Mouse (Mus musculus) adrenal gland, adult (tissue): ENCODE results near the gene Ucp3.

ENCODE experiments used
- DNase-seq, 2 experiments: peaks; one replicate each; pipeline ENCODE4 v3.0.0; 2022 to 2023; ENCODE audit warnings: low spot score in 1 of 2; ENCODE audit not compliant: inconsistent age in 2 of 2

The Ucp3 gene

GRCm38 (mm10) chr7:100499465-100499864 is 26.7 kb downstream of the Ucp3 start:
- peak in 1 of 2 experiments; percentile 24 for DNase-seq

- peak in 1 of 2 experiments; percentile 64 for DNase-seq
These were observed 27.6 kb downstream of the Ucp3 start for GRCm38 (mm10) chr7:100500276-100500977.

DNA sequence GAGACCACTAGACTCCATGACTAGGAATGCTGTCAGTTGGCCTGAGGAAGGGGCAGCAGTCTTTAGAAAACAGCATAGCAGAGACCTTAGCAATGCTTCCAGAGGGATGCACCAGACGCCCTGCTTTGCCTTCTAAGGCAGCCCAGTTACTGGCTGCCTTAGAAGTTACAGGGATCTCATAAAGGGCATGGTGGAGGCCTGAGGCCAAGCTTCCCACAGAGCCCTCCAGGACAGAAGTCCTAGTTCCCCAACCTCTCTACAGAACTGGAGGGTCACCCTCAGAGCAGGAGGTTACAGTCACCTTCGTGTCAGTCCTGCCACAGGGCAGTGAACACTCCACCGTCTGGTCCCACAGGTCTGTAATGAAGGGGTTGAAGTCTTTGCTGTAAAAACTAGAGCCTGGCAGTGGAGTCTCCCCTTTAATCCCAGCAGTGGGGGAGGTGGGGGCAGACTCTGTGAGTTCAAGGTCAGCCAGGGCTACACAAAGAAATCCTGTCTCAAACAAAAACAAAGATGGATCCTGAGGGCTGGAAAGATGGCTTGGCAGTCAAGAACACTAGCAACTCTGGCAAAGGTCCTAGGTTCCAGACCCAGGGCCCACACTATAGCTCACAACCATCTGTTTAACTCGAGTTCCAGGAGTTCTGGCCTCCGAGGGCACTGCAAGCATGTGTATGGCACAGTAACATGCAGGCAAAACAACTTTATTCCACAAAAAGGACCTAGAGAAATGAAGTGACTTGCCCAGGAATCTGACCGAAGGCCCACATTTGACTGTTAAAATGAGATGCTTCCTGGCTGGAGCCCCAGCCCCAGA is 28.4 kb downstream of the Ucp3 start:
- DNase-seq, result peak in 1 of 2 experiments; percentile 60

GRCm38 (mm10) chr7:100501844-100502373 is 29.1 kb downstream of the Ucp3 start:
- no peak for DNase-seq

DNA sequence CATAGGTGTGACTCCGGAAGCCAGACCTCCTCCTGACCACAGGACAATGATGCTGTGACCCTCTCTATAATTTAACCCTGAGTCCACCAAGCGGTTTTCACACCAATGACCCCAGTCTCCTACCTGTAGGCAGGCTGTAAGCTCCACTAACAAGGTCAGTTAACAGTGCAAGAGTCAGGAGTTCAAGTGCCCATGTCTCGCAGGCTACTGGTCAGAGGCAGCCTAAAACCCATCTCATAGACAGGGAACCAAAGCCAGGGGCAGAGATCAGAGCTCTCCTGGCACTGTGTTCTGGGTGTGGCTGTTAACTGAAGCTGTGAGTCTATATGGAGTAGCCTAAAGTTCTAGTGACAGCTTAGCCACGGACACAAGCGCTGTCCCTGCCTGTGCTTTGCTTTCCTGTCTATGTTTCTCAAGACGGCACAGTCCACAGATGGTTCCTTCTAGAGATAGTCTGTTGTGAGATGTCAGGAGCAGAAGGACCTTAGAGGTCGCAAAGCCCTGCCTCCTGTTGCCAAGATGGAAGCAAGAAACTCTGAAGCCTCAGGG is 29.7 kb downstream of the Ucp3 start:
- peak in 1 of 2 experiments; percentile 45 for DNase-seq

DNA sequence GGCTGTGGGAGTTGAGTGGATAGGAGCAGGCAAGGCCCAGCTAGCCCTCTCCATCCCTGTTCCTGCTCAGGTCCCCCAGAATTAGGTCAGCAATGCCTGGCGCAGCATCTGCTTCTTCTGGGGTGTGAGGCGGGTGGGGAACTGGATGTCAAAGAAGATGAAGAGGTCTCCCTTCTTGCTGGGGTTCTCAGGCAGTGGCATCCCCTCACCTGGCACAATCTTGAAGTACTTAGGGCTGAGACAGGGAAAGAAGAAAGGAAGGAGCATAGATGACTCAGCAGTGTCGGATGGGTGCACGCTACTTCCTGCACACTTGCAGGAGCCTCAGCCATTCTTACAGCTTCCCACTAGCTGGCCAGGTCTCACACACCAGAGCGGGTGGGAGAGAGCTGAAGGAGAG is 30.3 kb downstream of the Ucp3 start:
- no peak for DNase-seq

- no peak for DNase-seq
These were observed 32.1 kb downstream of the Ucp3 start for GRCm38 (mm10) chr7:100504740-100505487.

- DNase-seq, result no peak
These were observed 33.7 kb downstream of the Ucp3 start for GRCm38 (mm10) chr7:100506494-100506893.

GRCm38 (mm10) chr7:100508670-100509069 is 35.9 kb downstream of the Ucp3 start:
- DNase-seq, result no peak

DNA sequence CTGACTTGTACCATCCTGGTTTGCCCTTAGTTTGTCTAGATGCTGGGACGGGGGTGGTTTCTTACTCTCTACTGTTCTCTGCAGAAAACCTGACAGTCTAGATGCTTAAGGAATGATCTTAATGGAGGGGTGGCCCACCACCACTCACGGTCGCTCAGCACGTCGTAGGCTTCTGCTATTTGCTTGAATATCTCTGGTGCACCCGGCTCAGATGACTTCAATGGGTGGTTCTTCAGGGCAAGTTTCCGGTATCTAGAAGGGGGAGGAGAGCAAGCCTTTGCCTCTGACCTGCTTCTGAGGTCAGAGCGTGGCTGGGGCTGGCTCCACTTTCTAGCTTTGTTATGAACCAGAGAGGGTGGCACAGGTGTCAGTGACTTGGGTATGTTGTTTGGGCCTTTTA is 38.8 kb downstream of the Ucp3 start:
- DNase-seq, result no peak

DNA sequence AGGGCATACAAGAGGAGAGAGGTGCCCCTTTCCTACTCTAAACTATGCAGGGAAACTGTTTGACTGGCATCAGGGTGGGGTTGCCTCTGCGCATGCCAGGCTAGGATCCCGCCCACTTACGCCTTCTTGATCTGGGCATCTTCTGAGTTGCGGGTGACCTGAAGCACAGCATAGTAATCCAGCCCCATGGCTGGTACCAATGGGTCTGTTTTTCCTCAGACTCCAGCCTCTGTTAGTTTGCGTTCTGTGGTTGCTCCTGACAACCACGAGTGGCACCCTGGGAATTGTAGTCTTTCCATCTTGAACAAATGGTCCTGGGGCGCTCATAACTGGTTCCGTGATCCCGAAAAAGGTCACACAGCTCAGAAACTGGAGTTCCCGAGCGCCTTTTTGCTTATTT is 41.8 kb downstream of the Ucp3 start, which contains the start of gene Dnajb13:
Dnajb13 (minus strand) TSS at position 388 of the 400 bp plus-strand sequence.
- peak in 1 of 2 experiments; percentile 31 for DNase-seq

GRCm38 (mm10) chr7:100520204-100520603 is 47.4 kb downstream of the Ucp3 start:
- DNase-seq, result no peak

DNA sequence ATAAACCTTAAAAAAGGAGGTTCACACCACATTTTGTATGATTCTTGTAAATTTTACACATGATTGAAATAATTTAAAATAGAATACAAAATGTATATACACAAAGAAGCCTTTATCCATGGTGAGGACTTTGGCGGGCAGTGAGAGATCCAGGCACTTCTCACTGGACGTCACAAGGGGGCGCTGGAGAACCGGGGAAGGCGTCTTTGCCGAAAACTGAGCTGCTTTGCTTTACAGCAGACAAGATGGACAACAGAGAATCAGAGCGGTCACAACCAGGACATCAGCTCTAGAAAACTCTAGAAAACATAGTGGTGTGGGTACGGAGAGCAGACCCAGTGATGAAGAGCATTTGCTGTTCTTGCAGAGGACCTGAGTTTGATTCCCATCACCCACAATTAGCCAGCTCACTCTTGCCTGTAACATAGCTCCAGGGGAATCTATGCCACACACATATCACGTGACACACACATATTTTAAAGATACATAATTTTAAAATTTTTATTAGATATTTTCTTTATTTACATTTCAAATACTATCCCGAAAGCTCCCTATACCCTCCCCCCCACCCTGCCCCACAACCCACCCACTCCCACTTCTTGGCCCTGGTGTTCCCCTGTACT is 48.0 kb downstream of the Ucp3 start:
- DNase-seq, result peak; percentile 81 to 92

- no peak for DNase-seq
These were observed 49.4 kb downstream of the Ucp3 start for GRCm38 (mm10) chr7:100522222-100522621.

DNA sequence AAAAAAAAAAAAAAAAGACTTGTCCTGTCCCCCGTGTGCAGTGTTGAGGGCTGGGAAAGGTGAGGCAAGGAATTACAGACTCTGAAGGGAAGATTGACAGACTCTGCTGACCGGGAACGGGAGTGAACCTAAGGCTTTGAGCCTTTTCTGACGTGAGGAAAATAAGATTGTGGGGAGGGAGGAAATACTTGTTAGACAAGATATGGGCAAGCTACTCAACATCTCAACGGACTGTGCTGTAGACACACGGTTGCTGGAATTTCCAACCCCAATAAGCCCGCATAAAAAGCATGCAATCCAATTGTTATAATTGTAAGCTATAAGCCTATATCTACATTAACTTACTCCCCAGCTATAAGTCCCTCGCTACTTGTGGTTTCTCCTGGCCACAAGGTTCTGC is 51.9 kb downstream of the Ucp3 start:
- no peak for DNase-seq

GRCm38 (mm10) chr7:100530766-100531165 is 58.0 kb downstream of the Ucp3 start:
- DNase-seq, result no peak

- DNase-seq, result no peak
These were observed 60.7 kb downstream of the Ucp3 start for GRCm38 (mm10) chr7:100533503-100533902.

DNA sequence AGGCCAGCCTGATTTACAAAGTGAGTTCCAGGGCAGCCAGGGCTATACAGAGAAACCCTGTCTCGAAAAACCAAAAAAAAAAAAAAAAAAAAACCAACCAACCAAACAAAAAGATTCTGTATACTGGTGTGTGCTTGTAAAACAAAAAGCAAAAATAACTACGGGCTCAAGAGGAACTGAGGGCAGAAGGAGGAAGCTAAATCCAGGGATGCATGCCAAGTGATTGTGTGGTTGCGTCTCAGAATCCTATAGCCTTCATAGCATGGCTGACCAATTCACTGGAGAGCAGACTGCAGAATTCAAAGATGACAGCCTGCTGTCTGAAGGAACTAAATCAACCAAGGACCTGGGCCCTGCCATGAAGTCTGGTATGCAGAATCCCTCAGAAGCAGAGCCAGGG is 61.4 kb downstream of the Ucp3 start:
- no peak for DNase-seq

- no peak for DNase-seq
These were observed 63.0 kb downstream of the Ucp3 start for GRCm38 (mm10) chr7:100535831-100536230.
